Mouse (Mus musculus): ENCODE measurements around the gene Col20a1.

Col20a1 gene

GRCm38 (mm10) chr2:180995457-180995856 lies 9.1 kb downstream of the Col20a1 start:
- no peak for DNase-seq (ENCODE audit: low spot score)

DNA sequence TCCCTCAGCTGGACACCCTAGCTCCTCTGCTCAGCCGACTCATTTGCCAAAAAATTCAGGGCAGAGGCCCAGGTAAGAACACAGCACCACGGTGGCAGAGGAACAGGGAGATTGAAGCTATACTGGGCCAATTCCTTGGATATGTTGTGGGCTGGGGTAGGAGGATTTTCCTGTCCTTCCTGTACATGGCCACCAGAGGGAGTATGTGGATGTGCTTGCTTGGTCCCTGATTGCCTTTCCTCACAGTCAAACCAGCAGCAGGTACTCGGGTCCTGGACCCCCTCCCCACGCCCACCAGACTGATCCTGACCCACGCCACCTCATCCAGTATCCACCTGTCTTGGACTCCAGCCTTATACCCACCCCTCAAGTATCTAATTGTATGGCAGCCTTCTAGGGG lies 10.1 kb downstream of the Col20a1 start:
- DNase-seq (ENCODE audit: low spot score) = peak; percentile 48

DNA sequence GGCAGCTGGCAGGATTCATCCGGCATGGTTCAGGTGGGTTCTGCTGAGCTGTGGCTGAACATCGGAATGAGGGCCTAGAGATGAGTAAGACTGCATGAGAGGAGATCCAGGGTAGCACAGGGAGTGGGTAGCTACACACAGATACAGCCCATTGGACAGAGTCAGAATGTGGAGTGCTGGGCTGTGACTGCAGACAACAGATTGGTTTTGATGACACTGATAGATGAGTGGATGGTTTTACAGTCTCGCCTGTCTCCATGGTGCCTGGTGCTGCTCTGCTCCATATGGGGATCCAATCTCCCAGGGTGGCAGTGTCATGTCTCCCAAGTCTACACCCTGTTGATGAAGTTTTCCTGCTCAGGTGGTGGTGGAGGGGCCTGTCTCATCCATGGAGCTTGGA lies 10.6 kb downstream of the Col20a1 start:
- DNase-seq (ENCODE audit: low spot score) = no peak

DNA sequence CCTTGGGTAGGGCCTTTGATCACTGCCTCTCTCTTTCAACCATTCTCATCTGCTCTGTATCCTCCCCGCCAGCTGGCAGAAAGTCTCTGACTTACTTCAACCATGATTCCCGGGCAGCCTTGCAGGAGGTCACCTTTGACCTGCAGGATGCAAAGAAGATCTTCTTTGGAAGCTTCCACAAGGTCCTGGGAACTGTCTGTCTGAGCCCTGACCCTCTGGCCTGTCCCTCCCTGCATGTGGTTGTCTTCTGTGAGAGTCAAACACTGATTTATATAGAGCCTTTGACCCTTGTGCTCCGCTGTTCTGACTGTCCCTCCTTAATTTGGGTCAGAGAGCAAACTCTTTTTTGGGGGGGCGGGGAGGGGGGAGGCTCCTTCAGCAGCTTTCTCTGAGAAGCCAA lies 20.7 kb downstream of the Col20a1 start:
- no peak for DNase-seq (ENCODE audit: low spot score)

DNA sequence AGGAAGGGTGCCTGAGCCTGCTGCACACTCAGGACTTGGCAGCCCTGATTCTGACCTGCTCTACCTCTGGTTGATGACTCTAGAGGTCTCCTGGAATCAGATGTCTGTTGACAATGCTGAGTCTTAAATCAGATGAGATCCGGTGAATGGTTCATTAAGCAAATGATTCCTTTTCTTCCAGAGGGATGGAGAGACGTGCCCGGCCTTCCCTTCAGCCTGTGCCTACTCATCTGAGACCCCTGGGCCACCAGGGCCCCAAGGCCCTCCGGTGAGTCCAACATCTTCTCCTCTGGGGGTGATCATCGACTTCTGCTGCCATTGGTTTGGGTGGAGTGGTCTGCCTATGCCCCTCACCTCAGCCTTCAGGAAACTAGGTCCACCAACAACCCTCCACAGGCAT lies 22.0 kb downstream of the Col20a1 start:
- DNase-seq (ENCODE audit: low spot score) = no peak

- no peak for DNase-seq (ENCODE audit: low spot score)
Measured at GRCm38 (mm10) chr2:181031406-181031934, 45.1 kb downstream of the Col20a1 start.

DNA sequence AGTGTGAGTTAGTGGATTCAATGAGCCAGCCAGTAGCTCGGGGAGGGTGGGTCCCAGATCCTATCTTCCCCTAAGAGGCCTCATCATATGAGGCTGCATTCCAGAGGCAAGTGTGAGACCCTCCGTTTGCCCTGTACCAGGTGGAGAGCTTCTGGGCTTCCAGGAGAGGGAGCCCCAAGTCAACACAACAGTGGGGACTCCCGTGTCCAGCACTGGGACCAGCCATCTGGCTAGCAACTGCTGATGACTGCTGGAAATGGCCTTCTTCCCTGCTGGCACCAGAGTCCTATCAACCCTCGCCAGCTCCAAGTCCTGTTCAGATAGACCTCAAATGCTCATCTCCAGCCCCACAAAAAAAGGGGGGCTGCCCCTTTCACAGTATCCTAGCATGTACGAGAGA lies 46.1 kb downstream of the Col20a1 start:
- DNase-seq (ENCODE audit: low spot score) = no peak

DNA sequence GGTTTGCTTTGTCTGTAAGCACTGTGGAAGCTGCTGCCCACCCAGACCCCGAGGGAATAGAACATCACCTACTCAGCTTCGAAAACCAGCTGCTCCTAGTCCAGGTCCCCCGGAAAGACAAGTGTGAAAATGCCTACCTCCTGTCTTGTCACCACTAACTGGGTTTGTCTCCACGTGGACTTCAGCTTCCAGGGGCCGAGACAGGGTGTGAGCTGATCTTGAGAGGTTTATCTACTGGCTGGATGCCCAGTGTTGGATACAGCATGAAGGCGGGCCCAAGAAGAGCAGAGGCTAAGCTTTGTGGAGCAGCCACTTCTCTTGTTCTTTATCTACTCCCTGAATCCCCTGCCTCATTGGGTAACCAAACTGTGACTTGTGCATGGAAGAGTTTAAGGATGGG lies 47.0 kb downstream of the Col20a1 start:
- DNase-seq (ENCODE audit: low spot score) = no peak

DNA sequence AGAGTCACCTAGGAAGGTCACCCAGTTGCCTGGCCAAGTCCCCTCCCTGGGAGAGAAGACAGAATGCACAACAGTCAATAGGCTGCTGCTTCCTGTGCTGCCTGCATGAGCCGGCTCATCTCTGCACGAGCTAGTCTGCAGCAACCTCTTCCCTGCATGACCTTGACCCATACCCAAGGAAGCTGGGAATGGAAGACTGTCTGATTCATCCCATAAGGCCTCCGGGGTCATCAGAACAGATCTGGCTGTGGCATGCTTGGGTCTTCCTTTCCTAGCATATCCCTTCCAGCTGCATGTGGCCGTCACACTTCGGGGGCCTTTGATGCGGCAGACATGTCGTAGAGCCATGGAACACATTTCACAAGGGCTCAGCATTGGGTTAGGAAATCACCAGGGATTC lies 48.9 kb downstream of the Col20a1 start:
- no peak for DNase-seq (ENCODE audit: low spot score)

- no peak for DNase-seq (ENCODE audit: low spot score)
Measured at GRCm38 (mm10) chr2:181036561-181036960, 50.2 kb downstream of the Col20a1 start.

DNA sequence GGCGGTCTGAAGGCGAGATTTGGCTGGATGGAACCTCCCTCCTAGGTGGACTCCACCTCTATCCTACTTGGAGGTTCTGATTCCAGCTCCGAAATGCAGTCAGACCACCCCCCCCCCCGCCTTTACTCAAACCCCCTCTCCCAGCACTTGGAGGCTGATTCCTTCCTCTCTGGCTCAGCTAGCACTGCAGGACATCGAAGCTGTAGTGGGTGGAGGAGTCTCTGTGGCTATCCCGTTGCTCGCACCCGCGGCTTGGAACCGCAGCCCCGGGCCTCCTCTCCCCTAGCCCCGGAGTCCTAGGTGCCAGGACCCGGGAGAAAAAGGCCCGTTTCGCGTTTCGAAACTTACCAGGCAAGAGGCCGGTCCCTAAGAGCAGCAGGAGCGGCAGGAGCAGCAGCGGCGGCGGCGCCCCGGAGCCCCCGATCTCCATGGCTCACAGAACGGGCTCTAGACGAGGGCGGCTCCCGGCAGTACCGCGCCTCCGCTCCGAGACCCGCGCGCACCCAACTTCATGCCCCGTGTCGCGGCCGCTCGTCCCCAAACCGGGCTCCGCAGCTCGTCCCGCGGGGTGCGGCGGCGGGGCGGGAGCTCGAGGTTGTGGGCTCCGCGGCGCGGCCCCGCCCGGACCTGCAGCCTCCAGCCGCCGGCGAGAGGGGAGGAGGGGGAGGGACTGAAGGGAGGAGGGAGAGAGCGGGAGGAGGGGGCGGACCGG lies 52.5 kb downstream of the Col20a1 start:
- no peak for DNase-seq (ENCODE audit: low spot score)

DNA sequence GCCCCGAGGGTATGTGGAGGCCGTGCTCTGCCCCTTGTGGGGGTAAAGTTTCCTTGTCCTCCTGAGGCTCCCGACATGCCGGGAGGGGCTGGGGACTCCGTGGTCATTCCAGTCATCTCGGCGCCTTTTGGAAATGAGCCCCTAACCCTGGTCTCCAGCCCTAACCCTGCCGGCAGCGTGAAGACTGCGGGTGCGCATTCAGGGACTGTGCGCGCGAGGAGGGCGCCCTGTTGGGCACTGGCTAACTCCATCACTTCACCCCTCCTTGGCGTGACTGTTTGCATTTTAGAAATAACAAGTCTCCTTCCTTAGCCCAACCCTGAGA lies 53.0 kb downstream of the Col20a1 start:
- DNase-seq (ENCODE audit: low spot score) = no peak

DNA sequence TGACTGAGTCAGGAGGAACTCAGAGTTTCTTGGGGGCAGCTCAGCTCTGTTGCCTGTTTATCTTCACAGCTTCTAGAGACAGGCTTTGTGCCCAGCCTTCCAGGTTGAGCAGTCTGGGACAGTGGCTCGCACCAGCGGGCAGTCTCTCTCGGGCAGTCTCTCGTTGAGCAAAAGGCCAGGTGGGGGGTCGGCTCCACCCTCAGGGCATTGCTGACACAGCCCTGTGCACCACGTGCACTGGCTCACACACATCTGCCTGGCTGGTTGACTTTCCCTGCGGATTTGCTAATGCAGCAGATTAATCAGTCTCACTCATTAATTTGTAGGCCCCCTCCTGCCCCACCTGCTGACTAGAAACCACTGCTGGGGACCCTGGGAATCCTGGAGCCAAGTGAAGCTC lies 55.6 kb downstream of the Col20a1 start:
- no peak for DNase-seq (ENCODE audit: low spot score)

GRCm38 (mm10) chr2:181042376-181042775 lies 56.0 kb downstream of the Col20a1 start:
- no peak for DNase-seq (ENCODE audit: low spot score)

- no peak for DNase-seq (ENCODE audit: low spot score)
Measured at GRCm38 (mm10) chr2:181043437-181043836, 57.1 kb downstream of the Col20a1 start, which contains the start of gene Chrna4. Gene Chrna4, minus strand, starts transcription at chr2:181043546.

GRCm38 (mm10) chr2:181044001-181044400 lies 57.7 kb downstream of the Col20a1 start:
- no peak for DNase-seq (ENCODE audit: low spot score)

DNA sequence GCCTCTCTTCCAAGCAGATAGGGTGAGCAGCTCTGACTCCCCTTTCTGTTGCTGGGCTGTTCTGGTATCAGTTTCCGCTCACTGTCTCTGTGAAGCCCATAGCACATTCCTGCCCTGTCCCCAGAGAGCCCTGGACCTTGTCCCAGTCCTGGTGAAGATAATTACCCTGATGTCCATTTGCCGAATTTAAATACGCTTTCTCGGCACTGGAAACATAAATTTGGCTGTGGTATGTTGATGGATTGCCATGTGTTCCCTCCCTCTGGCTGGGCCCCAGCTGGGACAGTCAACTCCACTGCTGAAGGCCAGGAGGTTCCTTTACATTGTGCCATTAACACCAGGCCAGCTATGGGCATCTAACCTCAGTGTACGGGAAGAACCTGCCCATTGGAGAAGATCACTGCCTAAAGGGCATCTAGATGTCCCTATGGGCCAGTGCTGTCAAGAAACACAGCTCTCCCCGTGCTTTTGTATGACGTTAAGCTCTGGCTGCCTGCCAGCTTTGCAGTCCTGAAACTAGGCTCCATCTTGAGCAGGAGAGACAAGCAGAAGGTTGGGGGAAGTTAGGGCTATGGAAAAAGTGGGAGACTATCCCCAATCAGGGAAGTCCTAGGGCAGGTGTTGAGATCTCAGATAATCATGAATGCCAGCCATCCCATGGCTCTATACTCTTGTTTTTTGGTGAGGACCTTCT lies 62.1 kb downstream of the Col20a1 start:
- DNase-seq (ENCODE audit: low spot score) = no peak

DNA sequence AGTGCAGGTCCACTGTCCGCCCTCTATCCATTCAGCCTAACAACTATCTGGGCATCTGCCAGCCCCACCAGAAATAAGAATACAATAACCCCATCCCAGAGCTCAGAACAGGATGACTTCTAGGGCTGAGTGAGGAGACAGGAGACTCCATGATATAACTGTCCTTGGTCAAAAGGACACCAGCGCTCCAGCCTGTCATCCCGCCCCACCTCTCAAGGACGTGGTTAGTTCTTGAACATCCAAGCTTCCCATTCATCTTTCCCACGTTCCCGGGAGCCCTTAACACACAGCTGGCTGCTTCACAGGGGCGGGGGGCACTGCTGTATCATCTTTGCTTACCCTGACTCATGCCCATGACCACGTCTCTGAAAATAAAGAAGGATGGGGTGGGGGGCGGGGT lies 62.7 kb downstream of the Col20a1 start:
- DNase-seq (ENCODE audit: low spot score) = no peak

- no peak for DNase-seq (ENCODE audit: low spot score)
Measured at GRCm38 (mm10) chr2:181052171-181052570, 65.8 kb downstream of the Col20a1 start.

DNA sequence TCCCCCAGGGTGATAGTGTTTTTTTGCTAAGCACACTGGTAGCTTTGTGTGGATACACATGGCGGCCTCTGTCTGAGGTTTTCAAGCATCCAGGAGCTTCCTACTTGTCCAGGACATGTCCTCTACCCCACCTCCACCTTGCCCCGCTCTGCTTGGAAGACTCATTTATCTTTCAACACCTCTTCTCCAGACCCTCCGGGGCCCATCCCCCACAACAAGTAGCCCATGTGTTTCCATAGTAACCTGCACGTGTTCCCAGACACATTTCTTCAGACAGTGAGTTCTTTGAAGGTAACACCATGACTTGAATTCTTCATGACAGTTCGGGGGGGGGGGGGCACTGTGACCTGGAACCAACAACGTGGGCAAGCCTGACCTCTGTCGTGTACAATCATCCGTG lies 71.0 kb downstream of the Col20a1 start:
- DNase-seq (ENCODE audit: low spot score) = no peak

GRCm38 (mm10) chr2:181058193-181058592 lies 71.9 kb downstream of the Col20a1 start:
- DNase-seq (ENCODE audit: low spot score) = no peak

DNA sequence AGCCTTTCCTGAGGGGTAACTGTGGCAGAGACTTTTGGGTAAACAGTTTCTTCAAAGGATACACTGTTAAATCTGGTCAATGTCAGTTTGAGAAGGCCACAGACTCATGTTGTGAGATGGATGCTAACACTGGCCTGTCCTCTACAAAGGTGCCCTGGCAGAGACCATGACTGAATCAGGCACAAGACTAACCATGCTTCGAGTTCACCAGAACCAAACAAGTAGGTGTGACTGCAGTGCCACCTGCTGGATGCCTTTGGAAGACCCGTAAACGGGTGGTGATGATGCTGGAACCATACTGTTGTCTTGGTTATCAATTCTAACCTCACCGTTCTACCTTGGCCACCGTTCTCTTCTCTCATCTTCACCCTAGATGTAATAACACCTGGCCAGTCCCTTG lies 73.8 kb downstream of the Col20a1 start:
- peak; percentile 92 for DNase-seq (ENCODE audit: low spot score)

- DNase-seq (ENCODE audit: low spot score) = no peak
Measured at GRCm38 (mm10) chr2:181065827-181066226, 79.5 kb downstream of the Col20a1 start.
